Mouse (Mus musculus): ENCODE measurements at regions not wholly inside any gene's neighbourhood (a gene's known extent, or its start where the extent isn't known, plus 50 kb on each side); places are given as distances from the start of the nearest gene placed in this dataset.

DNA sequence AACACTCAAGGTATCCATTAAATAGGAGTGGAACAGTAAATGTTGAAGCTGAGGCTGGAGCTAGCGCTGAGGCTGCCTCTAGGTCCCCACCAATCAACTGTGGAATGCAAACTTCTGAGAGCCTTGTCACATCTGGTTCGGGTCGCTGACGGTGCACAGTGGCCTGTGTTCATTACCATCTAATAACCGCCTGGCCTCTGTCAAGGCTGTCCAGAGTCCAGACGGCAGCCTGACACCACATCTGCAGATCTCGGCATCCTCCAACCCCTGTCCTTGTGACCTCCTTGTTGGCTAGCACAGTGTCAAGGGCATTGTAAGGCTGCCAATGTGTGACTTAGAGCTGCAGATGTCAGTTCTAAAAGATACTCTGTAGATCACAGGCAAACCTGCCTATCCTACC, 455.7 kb downstream of the Ate1 start:
- DNase-seq = no peak
- H3K27me3 ChIP-seq (ENCODE audit: control insufficient read depth, insufficient read depth, low read length) = no peaks in the 10 kb centered on the region
- WGBS = 45% methylated on average over 7 of the region's 7 CpGs
- H3K27ac ChIP-seq = no peak overlapping the region
- intact Hi-C loops (cut with DNase I) = no loop called here
- TF ChIP-seq CTCF (IDR thresholded peaks at IDR 0.05) (no peak), EP300 (IDR thresholded peaks at IDR 0.05; ENCODE audit: insufficient read depth, low read depth, low read length) (no peak), POLR2A (IDR thresholded peaks at IDR 0.05; ENCODE audit: insufficient read depth, low read depth, low read length) (no peak)
- H3K4me3 ChIP-seq = no peak overlapping the region
- H3K9ac ChIP-seq (ENCODE audit: low read depth, low read length) = no peak overlapping the region
- no peaks in the 10 kb centered on the region for H3K79me2 ChIP-seq (replicated peaks; ENCODE audit: control insufficient read depth, insufficient read depth, low read length)
- H3K36me3 ChIP-seq (ENCODE audit: control insufficient read depth, insufficient read depth, low read length) = no peaks in the 10 kb centered on the region
- H3K4me1 ChIP-seq (ENCODE audit: control insufficient read depth, insufficient read depth, low read length) = no peaks in the 10 kb centered on the region

DNA sequence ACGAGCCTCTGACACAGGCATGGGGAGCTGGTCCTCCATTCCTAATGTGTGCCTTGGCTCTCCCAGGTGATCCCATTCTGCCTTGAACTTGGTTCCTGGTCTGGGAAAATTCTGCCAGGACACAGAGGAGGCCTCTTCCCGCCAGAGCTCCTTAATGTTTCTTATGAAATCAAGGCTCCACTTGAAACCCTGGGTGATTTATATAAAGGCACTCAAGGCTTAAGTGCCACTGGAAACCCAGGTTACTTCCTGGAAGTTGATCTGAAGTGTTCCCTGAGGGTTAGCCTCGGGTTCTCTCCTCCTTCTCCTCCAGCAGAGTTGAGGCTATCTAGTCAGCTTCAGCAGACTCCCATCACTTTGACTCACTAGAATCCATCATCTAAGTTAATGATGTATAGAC, 451.9 kb downstream of the Ate1 start:
- Histone ChIP-seq H3K9ac (ENCODE audit: low read depth, low read length) (no peak overlapping the region), H3K4me1 (ENCODE audit: control insufficient read depth, insufficient read depth, low read length) (no peaks in the 10 kb centered on the region), H3K27me3 (ENCODE audit: control insufficient read depth, insufficient read depth, low read length) (no peaks in the 10 kb centered on the region), H3K79me2 (replicated peaks; ENCODE audit: control insufficient read depth, insufficient read depth, low read length) (no peaks in the 10 kb centered on the region), H3K27ac (no peak overlapping the region), H3K36me3 (ENCODE audit: control insufficient read depth, insufficient read depth, low read length) (no peaks in the 10 kb centered on the region), H3K4me3 (no peak overlapping the region)
- no peak for TF ChIP-seq POLR2A (IDR thresholded peaks at IDR 0.05; ENCODE audit: insufficient read depth, low read depth, low read length)
- no peak for TF ChIP-seq CTCF (IDR thresholded peaks at IDR 0.05)
- no peak for TF ChIP-seq EP300 (IDR thresholded peaks at IDR 0.05; ENCODE audit: insufficient read depth, low read depth, low read length)
- intact Hi-C loops (cut with DNase I) = no loop called here
- no peak for DNase-seq
- 67% methylated on average over 3 of the region's 3 CpGs for WGBS

GRCm38 (mm10) chr7:130073388-130073787, 446.8 kb downstream of the Ate1 start:
- Histone ChIP-seq H3K4me1 (ENCODE audit: control insufficient read depth, insufficient read depth, low read length) (no peaks in the 10 kb centered on the region), H3K27ac (no peak overlapping the region), H3K4me3 (no peak overlapping the region), H3K9ac (ENCODE audit: low read depth, low read length) (no peak overlapping the region), H3K27me3 (ENCODE audit: control insufficient read depth, insufficient read depth, low read length) (no peaks in the 10 kb centered on the region), H3K79me2 (replicated peaks; ENCODE audit: control insufficient read depth, insufficient read depth, low read length) (no peaks in the 10 kb centered on the region), H3K36me3 (ENCODE audit: control insufficient read depth, insufficient read depth, low read length) (no peaks in the 10 kb centered on the region)
- no peak for DNase-seq
- intact Hi-C loops (cut with DNase I) = no loop called here
- TF ChIP-seq POLR2A (IDR thresholded peaks at IDR 0.05; ENCODE audit: insufficient read depth, low read depth, low read length) (no peak), EP300 (IDR thresholded peaks at IDR 0.05; ENCODE audit: insufficient read depth, low read depth, low read length) (no peak), CTCF (IDR thresholded peaks at IDR 0.05) (no peak)
- 61% methylated on average over 11 of the region's 11 CpGs for WGBS

GRCm38 (mm10) chr7:130073890-130074819, 446.0 kb downstream of the Ate1 start:
- DNase-seq = peak in 1 of 2 experiments; percentile 19
- TF ChIP-seq CTCF (IDR thresholded peaks at IDR 0.05) = 0 out of 2 replicates have a peak, but pooled peaks have one; percentile 5
- no peak for TF ChIP-seq POLR2A (IDR thresholded peaks at IDR 0.05; ENCODE audit: insufficient read depth, low read depth, low read length)
- Histone ChIP-seq H3K27me3 (ENCODE audit: control insufficient read depth, insufficient read depth, low read length) (no peaks in the 10 kb centered on the region), H3K4me3 (no peak overlapping the region), H3K36me3 (ENCODE audit: control insufficient read depth, insufficient read depth, low read length) (no peaks in the 10 kb centered on the region), H3K9ac (ENCODE audit: low read depth, low read length) (no peak overlapping the region), H3K79me2 (replicated peaks; ENCODE audit: control insufficient read depth, insufficient read depth, low read length) (no peaks in the 10 kb centered on the region), H3K27ac (no peak overlapping the region), H3K4me1 (ENCODE audit: control insufficient read depth, insufficient read depth, low read length) (no peaks in the 10 kb centered on the region)
- 31% methylated on average over 27 of the region's 27 CpGs for WGBS
- intact Hi-C loops (cut with DNase I) = no loop called here

DNA sequence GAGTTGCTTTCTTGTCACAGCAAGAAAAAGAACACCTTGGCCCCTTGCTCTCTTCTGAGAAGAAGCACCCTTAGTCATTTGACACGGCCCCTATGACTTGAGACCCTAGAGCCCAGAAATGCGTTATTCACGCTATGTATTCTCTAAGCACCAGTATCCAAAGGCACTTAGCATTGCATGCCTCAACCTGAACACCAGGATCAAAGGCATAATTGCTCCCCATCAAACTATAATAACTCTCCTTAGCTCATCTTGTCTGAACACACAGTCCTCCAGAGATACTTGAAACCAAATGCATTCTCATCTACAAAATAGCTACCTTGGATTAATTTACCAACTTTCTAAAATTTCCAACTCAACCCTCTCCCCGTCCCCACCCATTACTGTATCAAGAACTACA, 437.5 kb downstream of the Ate1 start:
- H3K4me3 ChIP-seq = no peak overlapping the region
- intact Hi-C loops (cut with DNase I) = no loop called here
- TF ChIP-seq POLR2A (IDR thresholded peaks at IDR 0.05; ENCODE audit: insufficient read depth, low read depth, low read length) (no peak), EP300 (IDR thresholded peaks at IDR 0.05; ENCODE audit: insufficient read depth, low read depth, low read length) (no peak), CTCF (IDR thresholded peaks at IDR 0.05) (no peak)
- H3K27me3 ChIP-seq (ENCODE audit: control insufficient read depth, insufficient read depth, low read length) = no peaks in the 10 kb centered on the region
- DNase-seq = no peak
- H3K4me1 ChIP-seq (ENCODE audit: control insufficient read depth, insufficient read depth, low read length) = no peaks in the 10 kb centered on the region
- H3K9ac ChIP-seq (ENCODE audit: low read depth, low read length) = no peak overlapping the region
- WGBS = 88% methylated on average over 4 of the region's 4 CpGs
- no peak overlapping the region for H3K27ac ChIP-seq
- no peaks in the 10 kb centered on the region for H3K79me2 ChIP-seq (replicated peaks; ENCODE audit: control insufficient read depth, insufficient read depth, low read length)
- no peaks in the 10 kb centered on the region for H3K36me3 ChIP-seq (ENCODE audit: control insufficient read depth, insufficient read depth, low read length)

GRCm38 (mm10) chr7:130085706-130086105, 434.5 kb downstream of the Ate1 start:
- TF ChIP-seq POLR2A (IDR thresholded peaks at IDR 0.05; ENCODE audit: insufficient read depth, low read depth, low read length) (no peak), CTCF (IDR thresholded peaks at IDR 0.05) (no peak), EP300 (IDR thresholded peaks at IDR 0.05; ENCODE audit: insufficient read depth, low read depth, low read length) (no peak)
- no peak overlapping the region for H3K4me3 ChIP-seq
- no peak for DNase-seq

More at GRCm38 (mm10) chr7:130085706-130086105, 434.5 kb downstream of the Ate1 start:
- Histone ChIP-seq H3K27ac (no peak overlapping the region), H3K9ac (ENCODE audit: low read depth, low read length) (no peak overlapping the region), H3K27me3 (ENCODE audit: control insufficient read depth, insufficient read depth, low read length) (no peaks in the 10 kb centered on the region), H3K79me2 (replicated peaks; ENCODE audit: control insufficient read depth, insufficient read depth, low read length) (no peaks in the 10 kb centered on the region), H3K4me1 (ENCODE audit: control insufficient read depth, insufficient read depth, low read length) (no peaks in the 10 kb centered on the region), H3K36me3 (ENCODE audit: control insufficient read depth, insufficient read depth, low read length) (no peaks in the 10 kb centered on the region)
- intact Hi-C loops (cut with DNase I) = no loop called here

All from heart, adult 2 months (tissue).